Mouse (Mus musculus) heart, embryonic 14.5 days (tissue): ENCODE measurements around the gene Tmem131. TPM values are rescaled to one million over a fixed set of nuclear protein-coding genes. Genes with fewer than 3 reads are reported as not detected.

Experiments used
- ATAC-seq: fragments of 200-750 bp; cut with Nextera tagmentation; 2 replicates; pipeline ENCODE4 v1.8.0; 2017; ENCODE audit warnings: low read depth, moderate TSS enrichment; ENCODE audit not compliant: insufficient number of reproducible peaks, insufficient read depth, low FRiP score
- H3K27ac ChIP-seq, 2 experiments: fragments of 200-500 bp in 1 of 2; fragments of 300-500 bp in 1 of 2; sonication (generic) in 1 of 2; replicated peaks in 1 of 2; 2 replicates each; pipeline ENCODE4 v1.5.1; 2012 to 2014; ENCODE audit warnings: low read depth in 2 of 2, low read length in 2 of 2, control low read depth in 1 of 2, mild to moderate bottlenecking in 1 of 2, mixed read lengths in 1 of 2; ENCODE audit not compliant: control insufficient read depth in 1 of 2, insufficient read depth in 1 of 2
- H3K27me3 ChIP-seq: fragments of 300-500 bp; sonication (generic); 2 replicates; pipeline ENCODE4 v1.6.1; 2014; ENCODE audit warnings: mild to moderate bottlenecking, low read length, control low read depth; ENCODE audit not compliant: control insufficient read depth, insufficient read depth
- H3K36me3 ChIP-seq: fragments of 300-500 bp; sonication (generic); 2 replicates; pipeline ENCODE4 v1.6.1; 2014; ENCODE audit warnings: mild to moderate bottlenecking, control low read depth, low read length, mixed read lengths; ENCODE audit not compliant: control insufficient read depth, insufficient read depth
- H3K4me1 ChIP-seq, 2 experiments: fragments of 200-500 bp in 1 of 2; fragments of 300-500 bp in 1 of 2; sonication (generic) in 1 of 2; 2 replicates each; pipeline ENCODE4 v1.6.1; 2012 to 2014; ENCODE audit warnings: low read length in 2 of 2, control low read depth in 1 of 2, mixed read lengths in 1 of 2; ENCODE audit not compliant: control insufficient read depth in 2 of 2, insufficient read depth in 2 of 2
- H3K4me2 ChIP-seq: fragments of 300-500 bp; sonication (generic); 2 replicates; pipeline ENCODE4 v1.6.1; 2014; ENCODE audit warnings: mild to moderate bottlenecking, low read length
- H3K4me3 ChIP-seq, 2 experiments: fragments of 200-500 bp in 1 of 2; fragments of 300-500 bp in 1 of 2; sonication (generic) in 1 of 2; 2 replicates each; pipeline ENCODE4 v1.5.1; 2012 to 2014; ENCODE audit warnings: low read length in 2 of 2, mild to moderate bottlenecking in 2 of 2, control low read depth in 1 of 2, low read depth in 1 of 2, moderate library complexity in 1 of 2; ENCODE audit not compliant: control insufficient read depth in 1 of 2, insufficient read depth in 1 of 2
- H3K9ac ChIP-seq: fragments of 300-500 bp; sonication (generic); 2 replicates; pipeline ENCODE4 v1.6.1; 2014; ENCODE audit warnings: mild to moderate bottlenecking, low read length
- H3K9me3 ChIP-seq: fragments of 300-500 bp; sonication (generic); 2 replicates; pipeline ENCODE4 v1.6.1; 2016; ENCODE audit warnings: low read length, control low read depth; ENCODE audit not compliant: control insufficient read depth
- WGBS: fragments of 180-500 bp; shearing (Covaris S2); extraction: QIAGEN DNeasy Blood & Tissue Kit; methylation state at CpG from one replicate; pipeline ENCODE4 v1.1.7; 2014; 5-methylcytosine and 5-hydroxymethylcytosine counted together
- polyA plus RNA-seq: library from polyadenylated mRNA; unstranded; fragments of >200 nt; fragmentation: Nextera tagmentation; extraction: Ambion mirVana; gene quantifications from 2 replicates; pipeline ENCODE4 v1.2.1, GENCODE M21; 2014

Tmem131 gene
- polyA plus RNA-seq, 1 experiment from 2014 or later: 10.0 TPM

GRCm38 (mm10) chr1:36807782-36808565, 135.5 kb downstream of the Tmem131 start:
- ATAC-seq: no peak
- no peaks in the 10 kb centered on the region for H3K9me3 ChIP-seq
- H3K9ac ChIP-seq: no peak overlapping the region
- 93% methylated on average over 14 of the region's 14 CpGs for WGBS
- no peak overlapping the region for H3K4me2 ChIP-seq
- H3K4me1 ChIP-seq: no peaks in the 10 kb centered on the region; a peak in 1 of 4 replicates
- H3K36me3 ChIP-seq: peaks cover 96% of the 10 kb centered on the region
- H3K4me3 ChIP-seq: no peak overlapping the region
- no peaks in the 10 kb centered on the region for H3K27me3 ChIP-seq
- no peak overlapping the region for H3K27ac ChIP-seq

- Histone ChIP-seq H3K4me2 (no peak overlapping the region), H3K36me3 (peaks cover 94% of the 10 kb centered on the region), H3K27ac (no peak overlapping the region), H3K27me3 (no peaks in the 10 kb centered on the region), H3K9ac (no peak overlapping the region), H3K9me3 (no peaks in the 10 kb centered on the region), H3K4me3 (no peak overlapping the region), H3K4me1 (no peaks in the 10 kb centered on the region)
- 71% methylated on average over 1 of the region's 1 CpGs for WGBS
- ATAC-seq: no peak
Measured at GRCm38 (mm10) chr1:36807086-36807485, 136.4 kb downstream of the Tmem131 start.

- H3K36me3 ChIP-seq: peaks cover 94% of the 10 kb centered on the region
- H3K27ac ChIP-seq: no peak overlapping the region
- WGBS: 97% methylated on average over 7 of the region's 7 CpGs
- H3K4me2 ChIP-seq: no peak overlapping the region
- H3K4me3 ChIP-seq: no peak overlapping the region
- H3K27me3 ChIP-seq: no peaks in the 10 kb centered on the region
- H3K9me3 ChIP-seq: no peaks in the 10 kb centered on the region
- no peaks in the 10 kb centered on the region for H3K4me1 ChIP-seq
- ATAC-seq: no peak
- no peak overlapping the region for H3K9ac ChIP-seq
Measured at GRCm38 (mm10) chr1:36806181-36806905, 137.1 kb downstream of the Tmem131 start.

- WGBS: 93% methylated on average over 4 of the region's 4 CpGs
- H3K4me3 ChIP-seq: no peak overlapping the region
- H3K27me3 ChIP-seq: no peaks in the 10 kb centered on the region
- no peak overlapping the region for H3K4me2 ChIP-seq
- peaks cover 88% of the 10 kb centered on the region for H3K36me3 ChIP-seq
- ATAC-seq: no peak
- peaks cover 0 to 4% of the 10 kb centered on the region in 2 experiments; a peak in 1 of 4 replicates for H3K4me1 ChIP-seq
- H3K9me3 ChIP-seq: no peaks in the 10 kb centered on the region
- no peak overlapping the region for H3K27ac ChIP-seq
- H3K9ac ChIP-seq: no peak overlapping the region
Measured at GRCm38 (mm10) chr1:36804833-36805232, 138.6 kb downstream of the Tmem131 start.

GRCm38 (mm10) chr1:36804259-36804658, 139.2 kb downstream of the Tmem131 start:
- Histone ChIP-seq H3K4me3 (no peak overlapping the region), H3K36me3 (peaks cover 88% of the 10 kb centered on the region), H3K9ac (no peak overlapping the region), H3K27me3 (no peaks in the 10 kb centered on the region), H3K4me2 (no peak overlapping the region), H3K4me1 (peaks cover 0 to 4% of the 10 kb centered on the region in 2 experiments; a peak in 1 of 4 replicates), H3K27ac (no peak overlapping the region), H3K9me3 (no peaks in the 10 kb centered on the region)
- ATAC-seq: no peak
- 68% methylated on average over 9 of the region's 9 CpGs for WGBS

GRCm38 (mm10) chr1:36800379-36801011, 143.0 kb downstream of the Tmem131 start:
- no peak for ATAC-seq
- no peaks in the 10 kb centered on the region for H3K27me3 ChIP-seq
- H3K9ac ChIP-seq: no peak overlapping the region
- 63% methylated on average over 3 of the region's 3 CpGs for WGBS
- no peak overlapping the region for H3K4me3 ChIP-seq
- peaks cover 0 to 4% of the 10 kb centered on the region in 2 experiments; a peak in 1 of 4 replicates for H3K4me1 ChIP-seq
- H3K9me3 ChIP-seq: no peaks in the 10 kb centered on the region
- H3K27ac ChIP-seq: no peak overlapping the region
- H3K4me2 ChIP-seq: no peak overlapping the region
- peaks cover 89% of the 10 kb centered on the region for H3K36me3 ChIP-seq

GRCm38 (mm10) chr1:36797481-36797880, 146.0 kb downstream of the Tmem131 start:
- peaks cover 92% of the 10 kb centered on the region for H3K36me3 ChIP-seq
- H3K27me3 ChIP-seq: no peaks in the 10 kb centered on the region
- WGBS: 81% methylated on average over 10 of the region's 10 CpGs
- H3K27ac ChIP-seq: no peak overlapping the region
- no peaks in the 10 kb centered on the region for H3K9me3 ChIP-seq
- peaks cover 0 to 4% of the 10 kb centered on the region in 2 experiments; a peak in 1 of 4 replicates for H3K4me1 ChIP-seq
- no peak overlapping the region for H3K4me2 ChIP-seq
- H3K4me3 ChIP-seq: no peak overlapping the region
- no peak overlapping the region for H3K9ac ChIP-seq
- ATAC-seq: no peak
